Mouse (Mus musculus): ENCODE results near the gene Slitrk5. TPM values are rescaled to one million over a fixed set of nuclear protein-coding genes. Genes with fewer than 3 reads are reported as not detected.
A peak's percentile ranks its signal among the peaks of the same experiment; 100 is the strongest.
"Not testable (repeated sequence)": the region's sequence is repeated elsewhere in the genome, so short reads cannot be mapped to it uniquely, and the experiment has no call there.

Slitrk5 gene
- not detected for total RNA-seq (2021)

DNA sequence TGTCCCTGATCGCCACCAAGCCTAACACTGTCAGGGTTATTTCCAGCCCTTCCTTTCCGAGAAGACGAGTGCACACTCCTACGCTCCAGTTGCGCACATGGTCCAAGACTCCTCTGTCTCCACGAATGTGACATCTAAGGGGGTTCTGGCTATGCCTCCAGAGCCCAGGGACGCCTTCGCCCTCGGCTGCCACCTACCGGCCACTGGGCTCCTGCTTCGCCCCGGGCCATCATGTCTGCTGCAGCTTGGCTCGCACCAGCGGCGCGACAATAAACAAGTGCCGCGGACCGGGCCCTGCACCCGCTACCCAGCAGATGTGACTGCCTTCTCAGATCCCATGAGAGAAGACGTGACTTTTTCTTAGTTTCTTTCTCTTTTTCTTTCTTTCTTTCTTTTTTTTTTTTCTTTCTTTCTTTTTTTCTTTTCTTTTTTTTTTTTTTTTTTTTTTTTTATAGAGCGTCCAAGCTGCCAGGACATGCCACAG, at the start of gene Slitrk5:
Gene Slitrk5, plus strand, starts transcription at position 434 of the 484 bp plus-strand sequence.
- intact Hi-C loops (cut with DNase I) = loop anchor here (5.0 kb wide), 1 partner anchor 527 kb away; no protein-coding TSS in a partner anchor
- DNase-seq (ENCODE audit: low spot score) = peak; percentile 3

DNA sequence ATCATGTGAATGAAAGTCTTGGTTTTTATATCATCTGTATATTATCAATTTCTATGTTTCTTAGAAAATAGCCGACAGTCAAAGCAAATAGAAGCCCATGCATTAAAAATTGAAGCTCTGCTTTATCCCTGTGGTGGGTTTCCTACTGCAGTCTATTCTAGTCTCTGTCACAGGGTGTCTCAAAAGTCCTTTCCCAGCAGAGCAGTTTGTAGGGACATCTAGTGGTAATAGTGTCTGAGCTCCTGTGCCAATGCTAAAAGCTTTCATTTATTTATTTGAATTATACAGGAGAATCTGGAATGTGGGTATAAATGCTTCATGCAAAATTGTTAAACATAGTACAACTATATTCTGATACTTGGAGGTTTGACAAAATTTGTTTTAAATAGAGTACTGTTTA, 2.0 kb upstream of the Slitrk5 start:
- intact Hi-C loops (cut with DNase I) = loop anchor here (5.0 kb wide), 1 partner anchor 526 kb away; no protein-coding TSS in a partner anchor
- DNase-seq (ENCODE audit: low spot score) = no peak

DNA sequence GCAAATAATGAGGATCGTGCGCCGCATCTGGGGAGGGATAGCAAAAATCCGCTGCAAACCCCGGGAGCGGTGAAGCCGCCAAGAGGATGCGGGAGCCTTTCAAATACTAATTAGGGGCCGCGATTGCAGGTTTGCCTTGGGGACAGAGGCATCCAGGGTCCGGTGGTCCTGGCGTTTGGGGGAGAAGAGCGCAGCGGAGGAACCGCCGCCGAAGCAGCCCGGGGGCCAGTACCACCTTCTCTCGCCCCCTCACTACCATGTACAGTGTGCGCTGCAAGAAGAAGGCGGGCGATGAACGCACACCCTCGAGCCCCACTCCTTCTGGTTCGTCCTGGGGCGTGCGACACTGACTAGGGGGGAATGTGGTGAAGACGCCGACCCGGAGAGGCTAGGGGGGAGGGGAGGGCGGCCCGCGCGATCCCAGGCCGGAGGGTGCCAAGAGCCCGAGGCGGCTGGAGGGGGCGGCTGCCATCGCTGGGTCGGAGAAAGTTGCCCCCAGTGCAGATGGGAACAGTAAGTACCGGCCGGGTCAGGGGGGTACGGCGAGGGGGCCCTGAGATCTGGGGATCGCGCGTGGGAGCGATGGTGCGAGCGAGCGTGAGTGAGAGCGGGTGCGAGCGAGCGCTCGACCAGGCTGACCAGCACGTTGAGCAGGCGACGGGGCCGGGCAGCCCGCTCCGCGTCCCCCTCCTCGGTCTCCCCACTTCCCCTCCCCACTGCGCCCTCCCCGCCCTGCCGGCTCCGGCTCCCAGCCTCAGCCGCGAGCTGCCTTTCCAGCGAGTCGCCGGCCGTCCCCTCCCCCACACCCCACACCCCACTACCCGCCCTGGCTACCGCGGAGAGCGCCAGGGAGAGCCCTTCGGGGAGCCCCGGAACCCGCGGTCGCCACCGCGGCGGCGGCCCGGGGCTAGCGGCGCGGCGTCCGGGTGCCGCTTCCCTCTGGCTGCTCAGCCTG, 591 bp downstream of the Slitrk5 start:
- intact Hi-C loops (cut with DNase I) = no loop called here
- no peak for DNase-seq (ENCODE audit: low spot score)

DNA sequence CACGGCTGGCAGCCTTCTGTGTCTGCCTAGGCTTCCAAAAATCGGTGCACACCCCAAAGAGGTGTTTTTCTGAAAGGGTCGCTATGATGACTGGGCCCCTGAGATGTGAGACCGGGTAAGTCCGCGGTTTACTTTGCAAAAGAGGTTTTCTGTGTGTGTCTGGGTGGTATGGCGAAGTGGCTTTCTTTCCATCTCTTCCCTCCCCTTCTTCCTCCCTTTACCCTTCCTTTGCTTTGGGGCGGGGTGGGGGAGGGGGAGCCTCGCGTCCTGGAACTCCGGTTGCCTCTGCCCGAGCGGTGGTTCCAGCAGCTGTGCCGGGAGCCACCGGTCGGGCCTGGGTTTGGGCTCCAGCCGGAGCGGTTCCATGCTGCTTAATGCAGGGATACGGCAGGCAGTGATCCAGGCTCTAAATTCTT, 1.3 kb downstream of the Slitrk5 start:
- intact Hi-C loops (cut with DNase I) = no loop called here
- DNase-seq (ENCODE audit: low spot score) = no peak

DNA sequence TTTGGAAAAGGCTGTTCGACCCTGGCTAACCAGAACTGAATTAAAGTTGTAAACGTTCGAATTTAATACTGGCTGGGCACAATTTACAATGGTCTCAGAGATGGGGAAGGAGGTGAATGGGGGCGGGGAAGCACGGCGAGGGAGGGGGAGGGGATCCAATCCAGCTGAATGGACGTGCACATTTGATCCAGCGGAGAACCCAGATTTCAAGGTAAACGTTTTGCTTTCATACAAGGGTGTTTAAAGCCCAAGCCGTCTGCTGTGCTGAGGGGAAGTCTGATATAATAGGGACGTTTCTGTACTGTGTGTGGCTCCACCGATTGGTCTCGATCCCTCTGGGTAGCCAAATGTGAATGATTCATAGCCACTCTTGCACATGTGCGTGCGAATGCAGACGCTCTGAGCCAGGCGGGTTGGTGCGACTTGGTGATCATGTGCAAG, 2.0 kb downstream of the Slitrk5 start:
- DNase-seq (ENCODE audit: low spot score) = no peak

DNA sequence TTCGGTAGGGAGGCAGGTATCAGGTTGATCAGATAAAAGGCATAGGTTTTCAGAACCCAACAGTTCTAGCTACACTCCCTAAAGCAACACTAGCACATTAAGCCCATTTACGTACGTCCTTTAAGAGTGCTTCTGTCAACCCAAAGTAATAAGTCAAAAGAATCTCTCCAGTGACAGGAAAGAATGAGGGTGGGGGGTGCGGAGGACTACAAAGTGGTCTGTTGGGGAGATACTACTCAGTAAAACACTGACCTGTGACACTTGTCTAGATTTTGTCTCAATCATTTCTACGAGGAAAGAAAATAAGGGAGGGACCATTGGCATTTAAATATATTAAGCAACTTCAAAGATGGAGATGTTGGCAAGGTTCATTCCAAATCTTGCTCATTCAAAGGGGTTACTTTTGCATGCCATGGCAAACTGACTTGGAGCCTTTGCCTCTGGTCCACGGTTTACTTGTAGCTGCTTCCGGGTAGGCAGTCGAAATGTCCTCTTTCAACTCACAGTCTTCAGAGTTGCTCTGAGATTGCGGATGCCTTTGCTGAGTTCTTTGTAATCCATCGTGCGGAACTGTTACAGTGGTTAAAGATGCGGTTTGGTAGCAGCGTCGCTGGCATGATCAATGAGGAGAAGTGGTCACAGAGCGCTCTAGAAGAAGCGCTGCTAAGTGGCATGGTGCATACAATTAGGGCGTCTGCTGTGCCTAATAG, 2.6 kb downstream of the Slitrk5 start:
- no peak for DNase-seq (ENCODE audit: low spot score)
- intact Hi-C loops (cut with DNase I) = no loop called here

More for the DNA sequence above, 2.0 kb downstream of the Slitrk5 start:
- intact Hi-C loops (cut with DNase I) = no loop called here

DNA sequence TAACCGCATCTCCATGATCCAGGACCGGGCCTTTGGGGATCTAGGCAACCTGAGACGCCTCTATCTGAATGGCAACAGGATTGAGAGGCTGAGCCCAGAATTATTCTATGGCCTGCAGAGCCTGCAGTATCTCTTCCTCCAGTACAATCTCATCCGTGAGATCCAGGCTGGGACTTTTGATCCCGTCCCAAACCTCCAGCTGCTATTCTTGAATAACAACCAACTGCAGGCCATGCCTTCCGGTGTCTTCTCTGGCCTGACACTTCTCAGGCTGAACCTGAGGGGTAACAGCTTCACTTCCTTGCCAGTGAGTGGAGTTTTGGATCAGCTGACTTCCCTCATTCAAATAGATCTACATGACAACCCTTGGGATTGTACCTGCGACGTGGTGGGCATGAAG, 5.4 kb downstream of the Slitrk5 start:
- DNase-seq (ENCODE audit: low spot score) = no peak
- intact Hi-C loops (cut with DNase I) = no loop called here

DNA sequence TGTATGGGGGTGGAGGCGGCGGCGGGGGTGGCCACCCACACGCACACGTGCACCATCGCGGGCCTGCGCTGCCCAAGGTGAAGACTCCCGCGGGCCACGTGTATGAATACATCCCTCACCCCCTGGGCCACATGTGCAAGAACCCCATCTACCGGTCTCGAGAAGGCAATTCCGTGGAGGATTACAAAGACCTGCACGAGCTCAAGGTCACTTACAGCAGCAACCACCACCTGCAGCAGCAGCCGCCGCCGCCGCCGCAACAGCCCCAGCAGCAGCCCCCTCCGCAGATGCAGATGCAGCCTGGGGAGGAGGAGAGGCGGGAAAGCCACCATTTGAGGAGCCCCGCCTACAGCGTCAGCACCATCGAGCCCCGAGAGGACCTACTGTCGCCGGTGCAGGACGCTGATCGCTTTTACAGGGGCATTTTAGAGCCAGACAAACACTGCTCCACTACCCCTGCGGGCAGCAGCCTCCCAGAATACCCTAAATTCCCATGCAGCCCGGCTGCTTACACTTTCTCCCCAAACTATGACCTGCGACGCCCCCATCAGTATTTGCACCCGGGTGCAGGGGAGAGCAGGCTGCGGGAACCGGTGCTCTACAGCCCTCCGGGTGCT, 6.3 kb downstream of the Slitrk5 start:
- intact Hi-C loops (cut with DNase I) = no loop called here
- no peak for DNase-seq (ENCODE audit: low spot score)

DNA sequence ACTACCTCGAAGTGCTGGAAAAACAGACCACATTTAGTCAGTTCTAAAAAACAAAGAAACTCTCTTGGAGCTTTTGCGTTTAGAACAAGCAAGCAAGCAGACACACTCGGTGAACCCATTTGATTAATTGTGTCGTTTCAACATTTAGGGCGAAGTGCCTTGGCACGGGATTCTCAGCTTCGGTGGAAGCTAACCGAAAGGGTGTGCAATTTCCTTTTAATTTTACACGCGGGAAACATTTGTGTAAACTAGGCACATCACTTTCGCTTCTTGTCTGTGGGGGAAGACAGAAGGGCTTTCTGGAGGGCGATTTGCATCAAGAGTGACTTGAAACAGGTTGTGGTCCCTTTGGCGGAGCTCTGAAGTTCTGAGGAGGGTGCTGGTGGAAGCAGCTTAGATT, 6.9 kb downstream of the Slitrk5 start:
- intact Hi-C loops (cut with DNase I) = no loop called here
- no peak for DNase-seq (ENCODE audit: low spot score)

DNA sequence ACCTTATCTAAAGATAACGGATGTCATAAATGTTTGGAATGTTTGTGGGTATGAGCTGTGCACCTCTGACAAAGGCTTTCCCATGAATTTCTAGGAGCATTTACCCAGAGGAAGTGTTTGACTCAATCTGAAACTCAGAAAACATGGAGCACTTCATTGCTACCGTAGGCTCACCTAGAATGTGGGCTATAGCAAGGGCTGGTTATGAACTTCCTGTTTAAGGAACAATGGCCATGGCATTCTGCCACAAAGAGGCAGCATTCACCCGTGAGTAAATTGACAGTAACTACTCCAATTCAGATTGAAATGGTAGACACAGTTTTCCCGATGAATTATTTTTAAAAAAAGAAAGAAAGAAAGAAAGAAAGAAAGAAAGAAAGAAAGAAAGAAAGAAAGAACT, 8.6 kb downstream of the Slitrk5 start:
- DNase-seq (ENCODE audit: low spot score) = no peak
- intact Hi-C loops (cut with DNase I) = no loop called here

DNA sequence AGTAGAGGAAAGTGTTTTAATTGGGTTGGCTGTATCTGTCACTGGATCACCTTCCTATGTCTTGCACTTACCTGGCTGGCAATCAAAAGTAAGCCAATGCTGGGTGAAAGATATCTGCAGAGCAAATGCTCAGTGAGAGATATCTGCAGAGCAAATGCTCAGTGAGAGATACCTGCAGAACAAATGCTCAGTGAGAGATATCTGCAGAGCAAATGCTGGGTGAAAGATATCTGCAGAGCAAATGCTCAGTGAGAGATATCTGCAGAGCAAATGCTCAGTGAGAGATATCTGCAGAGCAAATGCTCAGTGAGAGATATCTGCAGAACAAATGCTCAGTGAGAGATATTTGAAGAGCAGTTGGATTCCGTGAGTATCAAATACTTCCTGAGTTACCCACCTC, 15.2 kb downstream of the Slitrk5 start:
- intact Hi-C loops (cut with DNase I); DNase-seq (ENCODE audit: low spot score): not testable (repeated sequence)

DNA sequence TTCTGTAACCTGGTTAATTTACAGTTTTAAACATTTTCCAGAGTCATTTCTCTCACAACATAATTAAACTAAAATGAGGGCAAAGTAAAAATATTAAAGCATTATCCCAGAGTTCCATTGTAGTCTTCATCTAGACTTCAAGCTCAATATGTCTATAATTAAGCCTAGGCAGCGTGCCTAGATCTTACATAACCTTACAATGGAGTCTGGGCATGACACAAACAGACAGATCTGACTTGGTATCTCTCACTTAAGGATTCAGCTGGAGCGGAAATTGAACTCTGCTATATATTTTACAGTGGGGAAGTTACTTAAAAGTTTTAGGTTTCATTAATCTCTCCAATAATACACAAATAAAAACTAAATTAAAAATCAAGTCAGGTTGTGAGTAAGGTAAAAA, 54.9 kb downstream of the Slitrk5 start:
- intact Hi-C loops (cut with DNase I) = no loop called here
- no peak for DNase-seq (ENCODE audit: low spot score)

Data from heart, postnatal 25 days (tissue).